Mouse (Mus musculus): ENCODE data around the gene Ripk3. TPM values are rescaled to one million over a fixed set of nuclear protein-coding genes. Genes with fewer than 3 reads are reported as not detected.

Gene Ripk3
- polyA plus RNA-seq, 1 experiment from 2014 or later = 2.4 TPM

DNA sequence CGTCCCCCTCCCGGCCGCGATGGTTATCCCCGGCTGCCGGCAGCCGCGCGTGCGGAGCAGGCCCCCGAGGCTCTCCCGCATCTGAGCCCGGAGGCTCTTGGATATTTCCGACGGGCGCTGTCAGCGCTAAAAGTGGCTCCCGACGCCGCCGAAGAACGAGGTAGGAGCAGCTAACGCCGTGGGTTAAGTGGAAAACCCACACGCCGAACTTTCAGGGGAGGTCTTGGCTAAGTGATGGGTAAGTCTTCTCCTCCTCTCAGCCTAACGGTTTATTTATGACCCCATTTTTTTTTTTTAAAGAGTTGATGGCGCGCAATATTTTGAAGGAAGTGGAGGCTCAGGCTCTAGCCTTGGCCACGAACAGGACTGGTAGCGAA, 42.8 kb downstream of the Ripk3 start:
- WGBS = under 1% methylated on average over 31 of the region's 31 CpGs
- Histone ChIP-seq H3K4me3 (peak overlapping the region; percentile 83), H3K36me3 (ENCODE audit: poor library complexity, severe bottlenecking) (peaks cover 27% of the 10 kb centered on the region), H3K4me1 (peaks cover 38% of the 10 kb centered on the region), H3K27me3 (no peaks in the 10 kb centered on the region), H3K27ac (peak overlapping the region; percentile 35; the same call in 1 of the 2 replicates), H3K4me2 (peak overlapping the region; percentile 98), H3K9me3 (replicated peaks) (no peaks in the 10 kb centered on the region), H3K9ac (peak overlapping the region; percentile 87)
- ATAC-seq = no peak; the same call in 1 of the 2 replicates

DNA sequence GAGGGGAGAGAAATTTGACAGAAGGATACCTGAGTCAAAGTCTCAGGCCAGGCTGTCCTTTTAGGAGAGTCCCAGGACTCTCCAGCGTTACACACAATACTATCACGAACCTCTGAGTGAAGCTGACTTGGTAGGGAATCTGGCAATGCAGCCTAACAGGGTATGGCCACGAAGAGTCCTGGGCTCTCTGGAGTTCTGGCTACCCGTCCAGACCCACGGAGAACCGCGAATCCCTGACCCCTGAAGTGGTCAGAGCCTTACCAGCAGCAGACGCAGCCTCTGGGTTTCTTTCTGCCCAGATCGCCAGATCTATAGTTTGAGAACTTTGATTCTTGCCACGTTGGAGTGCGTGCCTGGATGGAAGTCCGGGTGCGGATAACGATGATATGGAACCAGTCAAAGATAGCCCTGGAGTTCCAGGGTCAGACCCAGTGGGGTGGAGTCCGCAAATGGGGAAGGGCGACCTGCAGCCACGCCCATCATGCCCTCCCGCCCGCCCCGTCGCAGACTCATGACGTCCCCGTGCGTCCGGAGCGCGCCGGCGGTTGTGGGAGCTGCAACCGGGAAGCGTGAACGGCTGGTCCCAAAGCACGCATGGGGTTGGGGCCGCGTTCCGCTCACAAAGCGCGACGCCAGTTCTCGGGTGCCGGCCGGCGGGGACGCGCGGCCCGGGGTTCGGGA, 43.3 kb downstream of the Ripk3 start, which contains the start of the genes Dhrs1 and Nop9:
TSS of gene Dhrs1 (minus strand) at position 511 of the 681 bp plus-strand sequence.
TSS of gene Nop9 (plus strand) at position 514 of the 681 bp plus-strand sequence.
- peaks cover 27% of the 10 kb centered on the region for H3K36me3 ChIP-seq (ENCODE audit: poor library complexity, severe bottlenecking)
- H3K9ac ChIP-seq = peak within 1 kb of the TSS; percentile 87
- H3K4me1 ChIP-seq = peaks cover 38% of the 10 kb centered on the region
- WGBS = 2% methylated on average over 40 of the region's 48 CpGs
- H3K9me3 ChIP-seq (replicated peaks) = no peaks in the 10 kb centered on the region
- H3K4me2 ChIP-seq = peak within 1 kb of the TSS; percentile 98
- peak within 1 kb of the TSS; percentile 35; the same call in 1 of the 2 replicates for H3K27ac ChIP-seq
- peak within 1 kb of the TSS; percentile 83 for H3K4me3 ChIP-seq
- ATAC-seq = peak; percentile 88
- no peaks in the 10 kb centered on the region for H3K27me3 ChIP-seq

- Histone ChIP-seq H3K9ac (0 out of 2 replicates have a peak overlapping the region, but pooled peaks have one; percentile 26), H3K27ac (no peak overlapping the region), H3K4me3 (no peak overlapping the region), H3K4me1 (peaks cover 38% of the 10 kb centered on the region), H3K4me2 (peak overlapping the region; percentile 25; the same call in 1 of the 2 replicates), H3K9me3 (replicated peaks) (no peaks in the 10 kb centered on the region), H3K27me3 (no peaks in the 10 kb centered on the region), H3K36me3 (ENCODE audit: poor library complexity, severe bottlenecking) (peaks cover 29% of the 10 kb centered on the region)
- WGBS = 24% methylated on average over 10 of the region's 10 CpGs
- peak; percentile 72; the same call in 1 of the 2 replicates for ATAC-seq
Measured at GRCm38 (mm10) chr14:55743711-55744110, 45.0 kb downstream of the Ripk3 start.

GRCm38 (mm10) chr14:55737086-55737687, 51.5 kb downstream of the Ripk3 start:
- no peak overlapping the region for H3K4me2 ChIP-seq
- no peak overlapping the region for H3K4me3 ChIP-seq
- no peak overlapping the region for H3K27ac ChIP-seq
- no peak overlapping the region for H3K9ac ChIP-seq
- H3K27me3 ChIP-seq = no peaks in the 10 kb centered on the region
- H3K4me1 ChIP-seq = no peaks in the 10 kb centered on the region
- WGBS = 87% methylated on average over 9 of the region's 9 CpGs
- H3K9me3 ChIP-seq (replicated peaks) = no peaks in the 10 kb centered on the region
- peaks cover 35% of the 10 kb centered on the region for H3K36me3 ChIP-seq (ENCODE audit: poor library complexity, severe bottlenecking)
- no peak for ATAC-seq

DNA sequence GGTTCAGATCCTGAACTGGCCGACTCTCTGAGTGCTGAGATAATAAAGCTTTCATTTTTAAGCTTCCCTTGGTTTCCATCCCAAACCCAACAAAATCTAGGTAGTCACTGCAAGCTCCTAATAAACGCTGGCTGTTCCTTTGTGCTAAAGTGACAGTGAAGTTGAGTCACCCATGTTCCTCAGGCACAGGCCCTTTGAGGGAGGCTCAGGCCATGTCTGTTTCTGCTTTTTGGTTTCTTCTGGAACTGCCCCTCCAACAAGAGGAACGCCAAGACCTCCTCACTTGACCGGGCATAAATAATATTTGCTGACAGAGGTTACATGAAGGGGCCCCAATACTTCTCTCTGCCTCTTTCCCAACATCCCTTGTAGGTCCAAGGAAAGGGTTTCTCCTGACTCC, 52.9 kb downstream of the Ripk3 start:
- WGBS = 85% methylated on average over 4 of the region's 4 CpGs

DNA sequence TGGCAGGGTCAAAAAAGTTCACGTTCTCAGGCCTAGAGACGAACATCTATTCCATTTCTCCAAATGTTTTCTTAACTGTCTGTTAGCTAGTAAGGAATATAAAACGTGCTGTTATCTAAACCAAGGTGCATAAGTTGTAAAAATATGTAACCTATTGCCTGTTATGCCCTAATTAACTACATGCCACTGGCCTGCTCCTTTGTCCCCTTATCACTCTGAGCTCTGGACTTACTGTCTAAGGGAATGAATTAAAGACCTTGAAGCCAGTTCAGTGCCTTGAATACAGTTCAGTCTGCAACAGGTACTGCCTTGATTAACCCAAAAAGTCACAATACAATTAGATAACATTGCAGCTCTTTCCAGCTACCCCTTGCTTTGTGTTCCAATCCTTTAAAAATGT, 53.3 kb downstream of the Ripk3 start:
- Histone ChIP-seq H3K27me3 (no peaks in the 10 kb centered on the region), H3K4me3 (no peak overlapping the region), H3K9me3 (replicated peaks) (no peaks in the 10 kb centered on the region), H3K4me2 (no peak overlapping the region), H3K4me1 (no peaks in the 10 kb centered on the region), H3K27ac (no peak overlapping the region), H3K9ac (no peak overlapping the region), H3K36me3 (ENCODE audit: poor library complexity, severe bottlenecking) (peaks cover 20% of the 10 kb centered on the region)
- 75% methylated on average over 3 of the region's 3 CpGs for WGBS
- ATAC-seq = no peak

More for the DNA sequence above, 52.9 kb downstream of the Ripk3 start:
- peaks cover 24% of the 10 kb centered on the region for H3K36me3 ChIP-seq (ENCODE audit: poor library complexity, severe bottlenecking)
- H3K9ac ChIP-seq = no peak overlapping the region
- no peak overlapping the region for H3K4me2 ChIP-seq
- no peaks in the 10 kb centered on the region for H3K9me3 ChIP-seq (replicated peaks)
- H3K4me1 ChIP-seq = no peaks in the 10 kb centered on the region
- H3K27me3 ChIP-seq = no peaks in the 10 kb centered on the region
- ATAC-seq = no peak
- H3K4me3 ChIP-seq = no peak overlapping the region
- H3K27ac ChIP-seq = no peak overlapping the region

Other genes starting within 250 kb of the Ripk3 start
- 17.9 and 18.1 TPM in 2 replicates for gene Pck2, start 248.6 kb downstream of the Ripk3 start, polyA plus RNA-seq (2015; fragmentation: Nextera tagmentation; extraction: Ambion mirVana)
- 108 and 115 TPM in 2 replicates for gene Dcaf11, start 228.9 kb downstream of the Ripk3 start, polyA plus RNA-seq (2015; fragmentation: Nextera tagmentation; extraction: Ambion mirVana)
- 0.63 TPM in 1 of 2 replicates, not detected in the other for gene A730061H03Rik, start 228.5 kb downstream of the Ripk3 start, polyA plus RNA-seq (2015; fragmentation: Nextera tagmentation; extraction: Ambion mirVana)
- gene Fitm1, start 213.2 kb downstream of the Ripk3 start, polyA plus RNA-seq (2015; fragmentation: Nextera tagmentation; extraction: Ambion mirVana) = not detected in 2 replicates
- gene Psme1, start 210.7 kb downstream of the Ripk3 start, polyA plus RNA-seq (2015; fragmentation: Nextera tagmentation; extraction: Ambion mirVana) = 154 and 156 TPM in 2 replicates
- 8.2 and 8.8 TPM in 2 replicates for gene Emc9, start 203.6 kb downstream of the Ripk3 start, polyA plus RNA-seq (2015; fragmentation: Nextera tagmentation; extraction: Ambion mirVana)
- gene Psme2, start 197.8 kb downstream of the Ripk3 start, polyA plus RNA-seq (2015; fragmentation: Nextera tagmentation; extraction: Ambion mirVana) = 200 and 206 TPM in 2 replicates
- gene Rnf31, start 197.2 kb downstream of the Ripk3 start, polyA plus RNA-seq (2015; fragmentation: Nextera tagmentation; extraction: Ambion mirVana) = 13.3 and 22.0 TPM in 2 replicates
- gene Irf9, start 185.3 kb downstream of the Ripk3 start, polyA plus RNA-seq (2015; fragmentation: Nextera tagmentation; extraction: Ambion mirVana) = 6.9 and 7.2 TPM in 2 replicates
- gene Rec8, start 170.8 kb downstream of the Ripk3 start, polyA plus RNA-seq (2015; fragmentation: Nextera tagmentation; extraction: Ambion mirVana) = 7.9 and 9.3 TPM in 2 replicates
- gene Ipo4, start 152.9 kb downstream of the Ripk3 start, polyA plus RNA-seq (2015; fragmentation: Nextera tagmentation; extraction: Ambion mirVana) = 65.5 and 76.0 TPM in 2 replicates
- 1.1 and 1.5 TPM in 2 replicates for gene Gm49378, start 151.0 kb downstream of the Ripk3 start, polyA plus RNA-seq (2015; fragmentation: Nextera tagmentation; extraction: Ambion mirVana)
- 64.3 and 71.3 TPM in 2 replicates for gene Tm9sf1, start 145.1 kb downstream of the Ripk3 start, polyA plus RNA-seq (2015; fragmentation: Nextera tagmentation; extraction: Ambion mirVana)
- 0.57 and 0.67 TPM in 2 replicates for gene Tssk4, start 138.7 kb downstream of the Ripk3 start, polyA plus RNA-seq (2015; fragmentation: Nextera tagmentation; extraction: Ambion mirVana)
- 66.3 and 70.1 TPM in 2 replicates for gene Mdp1, start 128.4 kb downstream of the Ripk3 start, polyA plus RNA-seq (2015; fragmentation: Nextera tagmentation; extraction: Ambion mirVana)
- gene Gmpr2, start 116.9 kb downstream of the Ripk3 start, polyA plus RNA-seq (2015; fragmentation: Nextera tagmentation; extraction: Ambion mirVana) = 57.5 and 60.4 TPM in 2 replicates
- 665 and 692 TPM in 2 replicates for gene Nedd8, start 116.7 kb downstream of the Ripk3 start, polyA plus RNA-seq (2015; fragmentation: Nextera tagmentation; extraction: Ambion mirVana)
- 45.1 and 51.6 TPM in 2 replicates for gene Tinf2, start 107.0 kb downstream of the Ripk3 start, polyA plus RNA-seq (2015; fragmentation: Nextera tagmentation; extraction: Ambion mirVana)
- 0.13 and 0.21 TPM in 2 replicates for gene Tgm1, start 74.9 kb downstream of the Ripk3 start, polyA plus RNA-seq (2015; fragmentation: Nextera tagmentation; extraction: Ambion mirVana)
- gene Rabggta, start 66.6 kb downstream of the Ripk3 start, polyA plus RNA-seq (2015; fragmentation: Nextera tagmentation; extraction: Ambion mirVana) = 33.5 and 37.8 TPM in 2 replicates
- 77.1 and 78.8 TPM in 2 replicates for gene Dhrs1, start 43.2 kb downstream of the Ripk3 start, polyA plus RNA-seq (2015; fragmentation: Nextera tagmentation; extraction: Ambion mirVana)
- 44.4 and 46.4 TPM in 2 replicates for gene Nop9, start 43.2 kb downstream of the Ripk3 start, polyA plus RNA-seq (2015; fragmentation: Nextera tagmentation; extraction: Ambion mirVana)
- gene Cideb, start 30.4 kb downstream of the Ripk3 start, polyA plus RNA-seq (2015; fragmentation: Nextera tagmentation; extraction: Ambion mirVana) = 0.20 and 0.23 TPM in 2 replicates
- 0.18 and 0.29 TPM in 2 replicates for gene Ltb4r2, start 27.4 kb downstream of the Ripk3 start, polyA plus RNA-seq (2015; fragmentation: Nextera tagmentation; extraction: Ambion mirVana)
- gene Ltb4r1, start 22.9 kb downstream of the Ripk3 start, polyA plus RNA-seq (2015; fragmentation: Nextera tagmentation; extraction: Ambion mirVana) = 0.45 TPM in 1 of 2 replicates, not detected in the other
- 3.6 and 5.4 TPM in 2 replicates for gene Adcy4, start 4.8 kb downstream of the Ripk3 start, polyA plus RNA-seq (2015; fragmentation: Nextera tagmentation; extraction: Ambion mirVana)
- 17.0 and 18.9 TPM in 2 replicates for gene Nfatc4, start 34.3 kb upstream of the Ripk3 start, polyA plus RNA-seq (2015; fragmentation: Nextera tagmentation; extraction: Ambion mirVana)
- gene Nynrin, start 65.1 kb upstream of the Ripk3 start, polyA plus RNA-seq (2015; fragmentation: Nextera tagmentation; extraction: Ambion mirVana) = 9.3 and 12.4 TPM in 2 replicates
- gene Cbln3, start 95.5 kb upstream of the Ripk3 start, polyA plus RNA-seq (2015; fragmentation: Nextera tagmentation; extraction: Ambion mirVana) = 0.08 and 0.18 TPM in 2 replicates
- 9.6 and 10.8 TPM in 2 replicates for gene Khnyn, start 96.1 kb upstream of the Ripk3 start, polyA plus RNA-seq (2015; fragmentation: Nextera tagmentation; extraction: Ambion mirVana)
- 71.0 and 72.3 TPM in 2 replicates for gene Sdr39u1, start 111.4 kb upstream of the Ripk3 start, polyA plus RNA-seq (2015; fragmentation: Nextera tagmentation; extraction: Ambion mirVana)
- gene Cma1, start 155.8 kb upstream of the Ripk3 start, polyA plus RNA-seq (2015; fragmentation: Nextera tagmentation; extraction: Ambion mirVana) = not detected in 2 replicates
- gene Cma2, start 162.1 kb upstream of the Ripk3 start, polyA plus RNA-seq (2015; fragmentation: Nextera tagmentation; extraction: Ambion mirVana) = not detected in 2 replicates
- gene Mcpt1, start 229.1 kb upstream of the Ripk3 start, polyA plus RNA-seq (2015; fragmentation: Nextera tagmentation; extraction: Ambion mirVana) = not detected in 2 replicates
- not detected in 2 replicates for gene Mcpt9, start 241.6 kb upstream of the Ripk3 start, polyA plus RNA-seq (2015; fragmentation: Nextera tagmentation; extraction: Ambion mirVana)